Mouse (Mus musculus) bone marrow, adult 2 months (tissue): ENCODE results near the gene Xdh.

ENCODE experiments used
- CTCF ChIP-seq: fragments of 200-500 bp; IDR thresholded peaks from 2 replicates; pipeline ENCODE4 v1.5.1; 2011; ENCODE audit warnings: low read length, control low read depth; ENCODE audit not compliant: control insufficient read depth, insufficient read depth
- POLR2A ChIP-seq: fragments of 200-500 bp; IDR thresholded peaks from 2 replicates; pipeline ENCODE4 v1.6.1; 2011; ENCODE audit warnings: low read depth, mild to moderate bottlenecking, control low read depth, low read length, borderline replicate concordance; ENCODE audit not compliant: control insufficient read depth

- TF ChIP-seq CTCF (no peak), POLR2A (no peak)
These were observed 12.9 kb downstream of the Xdh start for GRCm38 (mm10) chr17:73937073-73937472.
